Mouse (Mus musculus) adrenal gland, adult 18-20 months (tissue): ENCODE data around the gene Racgap1. TPM values are rescaled to one million over a fixed set of nuclear protein-coding genes. Genes with fewer than 3 reads are reported as not detected.
A peak's percentile ranks its signal among the peaks of the same experiment; 100 is the strongest.

Experiments
- DNase-seq, 2 experiments: peaks; one replicate each; pipeline ENCODE4 v3.0.0; 2021 to 2022; ENCODE audit warnings: low spot score in 2 of 2
- total RNA-seq, 2 experiments: library from RNA; stranded (reverse); gene quantifications; 1 replicate in 1 of 2; 2 replicates in 1 of 2; pipeline ENCODE4 v1.2.3; 2021

Gene Racgap1
- total RNA-seq, 2 experiments from 2014 or later: 3.1 to 3.3 TPM

- no peak for DNase-seq
Measured at GRCm38 (mm10) chr15:99667544-99667943, 16.1 kb upstream of the Racgap1 start.

- peak; percentile 35 to 42 for DNase-seq
Measured at GRCm38 (mm10) chr15:99664600-99665451, 13.4 kb upstream of the Racgap1 start.

- DNase-seq: no peak
Measured at GRCm38 (mm10) chr15:99663964-99664599, 12.6 kb upstream of the Racgap1 start.

- no peak for DNase-seq
Measured at GRCm38 (mm10) chr15:99662371-99662770, 10.9 kb upstream of the Racgap1 start.

- no peak for DNase-seq
Measured at GRCm38 (mm10) chr15:99661121-99661830, 9.8 kb upstream of the Racgap1 start.

GRCm38 (mm10) chr15:99658437-99658836 lies 7.0 kb upstream of the Racgap1 start:
- DNase-seq: no peak

GRCm38 (mm10) chr15:99655956-99656355 lies 4.5 kb upstream of the Racgap1 start:
- DNase-seq: no peak

GRCm38 (mm10) chr15:99653876-99654275 lies 2.4 kb upstream of the Racgap1 start:
- DNase-seq: no peak

- DNase-seq: no peak
Measured at GRCm38 (mm10) chr15:99653291-99653690, 1.8 kb upstream of the Racgap1 start.

- DNase-seq: no peak
Measured at GRCm38 (mm10) chr15:99651984-99652872, 772 bp upstream of the Racgap1 start.

- no peak for DNase-seq
Measured at GRCm38 (mm10) chr15:99650304-99650703, 1.2 kb downstream of the Racgap1 start.

GRCm38 (mm10) chr15:99649067-99649761 lies 2.2 kb downstream of the Racgap1 start:
- DNase-seq: no peak

- no peak for DNase-seq
Measured at GRCm38 (mm10) chr15:99648326-99648725, 3.1 kb downstream of the Racgap1 start.

- no peak for DNase-seq
Measured at GRCm38 (mm10) chr15:99644776-99645175, 6.7 kb downstream of the Racgap1 start.

- DNase-seq: no peak
Measured at GRCm38 (mm10) chr15:99643832-99644231, 7.6 kb downstream of the Racgap1 start.

GRCm38 (mm10) chr15:99642622-99643021 lies 8.8 kb downstream of the Racgap1 start:
- no peak for DNase-seq

- no peak for DNase-seq
Measured at GRCm38 (mm10) chr15:99638124-99638485, 13.4 kb downstream of the Racgap1 start.

GRCm38 (mm10) chr15:99637405-99638123 lies 13.9 kb downstream of the Racgap1 start:
- DNase-seq: no peak

- DNase-seq: no peak
Measured at GRCm38 (mm10) chr15:99634702-99635101, 16.8 kb downstream of the Racgap1 start.

- no peak for DNase-seq
Measured at GRCm38 (mm10) chr15:99631618-99632017, 19.8 kb downstream of the Racgap1 start.
